Mouse (Mus musculus) neural tube, embryonic 11.5 days (tissue): ENCODE results near the gene Gabra6. TPM values are rescaled to one million over a fixed set of nuclear protein-coding genes. Genes with fewer than 3 reads are reported as not detected.

Source experiments
- ATAC-seq: fragments of 200-750 bp; cut with Nextera tagmentation; 2 replicates; pipeline ENCODE4 v1.8.0; 2017; ENCODE audit warnings: moderate number of reproducible peaks, mild to moderate bottlenecking, moderate TSS enrichment, moderate library complexity; ENCODE audit not compliant: insufficient read depth, low FRiP score, low TSS enrichment
- DNase-seq: peaks from one replicate; pipeline ENCODE4 v3.0.0-alpha.2; 2015; ENCODE audit warnings: low spot score
- H3K27ac ChIP-seq: fragments of 300-500 bp; sonication (generic); 2 replicates; pipeline ENCODE4 v1.5.1; 2014; ENCODE audit warnings: low read depth, mild to moderate bottlenecking, low read length
- H3K27me3 ChIP-seq: fragments of 300-500 bp; sonication (generic); 2 replicates; pipeline ENCODE4 v1.6.1; 2014; ENCODE audit warnings: mild to moderate bottlenecking, low read length, mixed read lengths; ENCODE audit not compliant: control insufficient read depth, insufficient read depth
- H3K36me3 ChIP-seq: fragments of 300-500 bp; sonication (generic); 2 replicates; pipeline ENCODE4 v1.6.1; 2014; ENCODE audit warnings: mild to moderate bottlenecking, low read length, moderate library complexity, mixed read lengths; ENCODE audit not compliant: control insufficient read depth, insufficient read depth
- H3K4me1 ChIP-seq: fragments of 300-500 bp; sonication (generic); 2 replicates; pipeline ENCODE4 v1.6.1; 2014; ENCODE audit warnings: low read length, mixed read lengths; ENCODE audit not compliant: control insufficient read depth, insufficient read depth
- H3K4me2 ChIP-seq: fragments of 300-500 bp; sonication (generic); 2 replicates; pipeline ENCODE4 v1.6.1; 2014; ENCODE audit warnings: low read depth, mild to moderate bottlenecking, moderate library complexity
- H3K4me3 ChIP-seq: fragments of 300-500 bp; sonication (generic); 2 replicates; pipeline ENCODE4 v1.5.1; 2014; ENCODE audit warnings: low read depth, low read length
- H3K9ac ChIP-seq: fragments of 300-500 bp; sonication (generic); 2 replicates; pipeline ENCODE4 v1.6.1; 2014; ENCODE audit warnings: mild to moderate bottlenecking, low read length
- H3K9me3 ChIP-seq: fragments of 300-500 bp; sonication (generic); 2 replicates; pipeline ENCODE4 v1.6.1; 2016; ENCODE audit warnings: low read length; ENCODE audit not compliant: control insufficient read depth
- WGBS: fragments of 180-500 bp; shearing (Covaris S2); extraction: QIAGEN DNeasy Blood & Tissue Kit; methylation state at CpG from one replicate; pipeline ENCODE4 v1.1.7; 2014; 5-methylcytosine and 5-hydroxymethylcytosine counted together
- polyA plus RNA-seq: library from polyadenylated mRNA; unstranded; fragments of >200 nt; fragmentation: Nextera tagmentation; extraction: Ambion mirVana; gene quantifications from 2 replicates; pipeline ENCODE4 v1.2.1, GENCODE M21; 2014

The Gabra6 gene
- polyA plus RNA-seq, 1 experiment from 2014 or later, result not detected

GRCm38 (mm10) chr11:42310892-42311291 lies 10.0 kb downstream of the Gabra6 start:
- Histone ChIP-seq H3K9ac (no peak overlapping the region), H3K4me1 (no peaks in the 10 kb centered on the region), H3K4me3 (no peak overlapping the region), H3K27ac (no peak overlapping the region), H3K4me2 (no peak overlapping the region), H3K27me3 (no peaks in the 10 kb centered on the region), H3K9me3 (no peaks in the 10 kb centered on the region), H3K36me3 (no peaks in the 10 kb centered on the region)
- ATAC-seq, result no peak
- DNase-seq, result no peak
- 62% methylated on average over 1 of the region's 1 CpGs for WGBS

- Histone ChIP-seq H3K27me3 (no peaks in the 10 kb centered on the region), H3K4me2 (no peak overlapping the region), H3K36me3 (no peaks in the 10 kb centered on the region), H3K4me1 (no peaks in the 10 kb centered on the region), H3K9me3 (no peaks in the 10 kb centered on the region), H3K4me3 (no peak overlapping the region), H3K27ac (no peak overlapping the region), H3K9ac (no peak overlapping the region)
- ATAC-seq (no peak), DNase-seq (no peak)
- WGBS, result 85% methylated on average over 2 of the region's 2 CpGs
These were observed 11.8 kb downstream of the Gabra6 start for GRCm38 (mm10) chr11:42309086-42309485.

- Histone ChIP-seq H3K27me3 (no peaks in the 10 kb centered on the region), H3K4me2 (no peak overlapping the region), H3K36me3 (no peaks in the 10 kb centered on the region), H3K4me1 (no peaks in the 10 kb centered on the region), H3K4me3 (no peak overlapping the region), H3K27ac (no peak overlapping the region), H3K9ac (no peak overlapping the region), H3K9me3 (no peaks in the 10 kb centered on the region)
- DNase-seq, result no peak
- no peak for ATAC-seq
- WGBS, result 90% methylated on average over 1 of the region's 1 CpGs
These were observed 14.8 kb downstream of the Gabra6 start for GRCm38 (mm10) chr11:42306095-42306494.

- Histone ChIP-seq H3K9ac (no peak overlapping the region), H3K27ac (no peak overlapping the region), H3K27me3 (no peaks in the 10 kb centered on the region), H3K4me2 (no peak overlapping the region), H3K4me3 (no peak overlapping the region), H3K4me1 (no peaks in the 10 kb centered on the region), H3K36me3 (no peaks in the 10 kb centered on the region), H3K9me3 (no peaks in the 10 kb centered on the region)
- no peak for DNase-seq
- ATAC-seq, result no peak
- WGBS, result 90% methylated on average over 3 of the region's 3 CpGs
These were observed 61.9 kb downstream of the Gabra6 start for GRCm38 (mm10) chr11:42258978-42259377.

Other genes with a start within 250 kb of the Gabra6 start
- 0.38 and 0.73 TPM in 2 replicates for gene Gabra1, start 138.1 kb downstream of the Gabra6 start, polyA plus RNA-seq
- gene Gabrb2, start 98.7 kb upstream of the Gabra6 start, polyA plus RNA-seq, result 3.5 and 4.0 TPM in 2 replicates